Mouse (Mus musculus) small intestine, adult 2 months (tissue): Measurements from ENCODE around the gene Sun1.

Source experiments
- CTCF ChIP-seq: fragments of 200-500 bp; IDR thresholded peaks from 2 replicates; pipeline ENCODE4 v1.5.1; 2012; ENCODE audit warnings: low read depth, mild to moderate bottlenecking, control low read depth, inconsistent platforms, low read length, moderate library complexity, mixed read lengths; ENCODE audit not compliant: insufficient replicate concordance, insufficient read length; ENCODE audit errors: extremely low read depth
- POLR2A ChIP-seq: fragments of 200-500 bp; IDR thresholded peaks from 2 replicates; pipeline ENCODE4 v1.6.1; 2012; ENCODE audit warnings: low read depth, mild to moderate bottlenecking, control low read depth, inconsistent platforms, low read length, moderate library complexity

DNA sequence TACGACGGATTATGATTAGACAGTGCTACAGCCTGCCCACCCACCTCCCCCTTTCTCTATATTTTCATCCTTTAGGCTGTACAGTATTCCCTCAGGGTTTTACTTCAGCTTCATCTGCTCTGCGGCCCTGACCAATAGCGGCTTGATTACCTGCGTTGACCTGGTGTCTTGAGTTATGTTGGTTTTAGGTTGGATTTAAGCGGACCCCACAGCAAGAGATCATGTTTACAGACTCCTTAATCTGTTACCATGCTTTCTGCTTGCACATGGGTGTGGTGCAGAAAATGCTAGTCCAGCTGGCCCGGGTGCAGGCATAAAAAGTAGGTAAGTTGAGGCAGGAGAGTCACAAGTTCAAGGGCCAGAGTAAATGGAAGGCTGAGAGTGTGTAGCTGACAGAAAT is 50.8 kb downstream of the Sun1 start:
- no peak for TF ChIP-seq CTCF
- no peak for TF ChIP-seq POLR2A
